Mouse (Mus musculus) lung, postnatal 0 days (tissue): ENCODE measurements around the gene Dock10.

Experiments
- CTCF ChIP-seq: IDR thresholded peaks from 2 replicates; pipeline ENCODE4 v1.5.1; 2016; ENCODE audit warnings: antibody characterized with exemption, mild to moderate bottlenecking
- EP300 ChIP-seq: IDR thresholded peaks from 2 replicates; pipeline ENCODE4 v1.6.1; 2016; ENCODE audit warnings: antibody characterized with exemption, mild to moderate bottlenecking, control low read depth

- TF ChIP-seq CTCF (no peak), EP300 (no peak)
Measured at GRCm38 (mm10) chr1:80659465-80660245, 98.7 kb downstream of the Dock10 start.
